Mouse (Mus musculus): Measurements from ENCODE around the gene Eaf1. TPM values are rescaled to one million over a fixed set of nuclear protein-coding genes. Genes with fewer than 3 reads are reported as not detected.

Gene Eaf1
- polyA plus RNA-seq, 1 experiment from 2014 or later, result 27.1 TPM

GRCm38 (mm10) chr14:31462886-31463285, 31.3 kb upstream of the Eaf1 start:
- Histone ChIP-seq H3K27me3 (ENCODE audit: insufficient read depth, low read length) (no peaks in the 10 kb centered on the region), H3K9me3 (ENCODE audit: low read depth, low read length) (no peaks in the 10 kb centered on the region), H3K4me2 (no peak overlapping the region), H3K36me3 (ENCODE audit: insufficient read depth) (no peaks in the 10 kb centered on the region), H3K4me1 (ENCODE audit: insufficient read depth) (no peaks in the 10 kb centered on the region), H3K9ac (no peak overlapping the region), H3K27ac (ENCODE audit: low read depth) (no peak overlapping the region; the same call in 1 of the 2 replicates), H3K4me3 (ENCODE audit: low read depth, low read length) (no peak overlapping the region)
- ATAC-seq (ENCODE audit: insufficient read depth) (peak; percentile 41; the same call in 1 of the 2 replicates), DNase-seq (peak; percentile 34)
- WGBS, result 71% methylated on average over 6 of the region's 6 CpGs
- no peak for TF ChIP-seq CTCF (IDR thresholded peaks at IDR 0.05; ENCODE audit: low read depth)

GRCm38 (mm10) chr14:31464176-31464575, 30.0 kb upstream of the Eaf1 start:
- H3K27ac ChIP-seq (ENCODE audit: low read depth), result no peak overlapping the region
- no peak for ATAC-seq (ENCODE audit: insufficient read depth)
- peak; percentile 44 for DNase-seq

DNA sequence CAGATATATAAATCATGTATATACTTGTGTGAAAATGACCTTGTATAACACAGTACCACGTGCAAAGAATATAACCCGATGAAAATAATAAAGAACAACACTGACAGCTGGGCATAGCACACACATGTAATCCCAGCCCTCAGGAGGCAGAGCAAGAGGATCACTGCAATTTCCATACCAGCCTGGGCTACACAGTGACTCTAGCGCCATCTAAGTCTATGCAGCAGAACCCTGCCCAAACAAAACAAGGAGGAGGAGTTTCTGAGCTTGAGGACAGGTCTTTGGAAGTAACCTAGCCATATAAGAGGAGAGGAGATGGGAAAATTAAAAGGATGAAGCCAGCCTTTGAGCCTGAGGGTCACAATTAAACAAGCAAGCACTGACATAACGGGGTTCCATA, 24.5 kb upstream of the Eaf1 start:
- 52% methylated on average over 4 of the region's 4 CpGs for WGBS
- Histone ChIP-seq H3K27me3 (ENCODE audit: insufficient read depth, low read length) (no peaks in the 10 kb centered on the region), H3K9ac (no peak overlapping the region), H3K4me2 (no peak overlapping the region), H3K36me3 (ENCODE audit: insufficient read depth) (no peaks in the 10 kb centered on the region), H3K27ac (ENCODE audit: low read depth) (no peak overlapping the region), H3K4me3 (ENCODE audit: low read depth, low read length) (no peak overlapping the region), H3K4me1 (ENCODE audit: insufficient read depth) (no peaks in the 10 kb centered on the region), H3K9me3 (ENCODE audit: low read depth, low read length) (no peaks in the 10 kb centered on the region)
- TF ChIP-seq CTCF (IDR thresholded peaks at IDR 0.05; ENCODE audit: low read depth), result 0 out of 2 replicates have a peak, but pooled peaks have one; percentile 13
- no peak for DNase-seq
- ATAC-seq (ENCODE audit: insufficient read depth), result no peak

More at GRCm38 (mm10) chr14:31464176-31464575, 30.0 kb upstream of the Eaf1 start:
- H3K9ac ChIP-seq, result no peak overlapping the region
- H3K4me1 ChIP-seq (ENCODE audit: insufficient read depth), result no peaks in the 10 kb centered on the region
- no peaks in the 10 kb centered on the region for H3K36me3 ChIP-seq (ENCODE audit: insufficient read depth)
- H3K9me3 ChIP-seq (ENCODE audit: low read depth, low read length), result no peaks in the 10 kb centered on the region
- 48% methylated on average over 8 of the region's 8 CpGs for WGBS
- peak; percentile 60 for TF ChIP-seq CTCF (IDR thresholded peaks at IDR 0.05; ENCODE audit: low read depth)
- no peak overlapping the region for H3K4me2 ChIP-seq
- no peak overlapping the region for H3K4me3 ChIP-seq (ENCODE audit: low read depth, low read length)
- no peaks in the 10 kb centered on the region for H3K27me3 ChIP-seq (ENCODE audit: insufficient read depth, low read length)

GRCm38 (mm10) chr14:31472451-31473061, 21.6 kb upstream of the Eaf1 start:
- Histone ChIP-seq H3K27ac (ENCODE audit: low read depth) (no peak overlapping the region), H3K4me2 (no peak overlapping the region), H3K9me3 (ENCODE audit: low read depth, low read length) (no peaks in the 10 kb centered on the region), H3K9ac (no peak overlapping the region), H3K4me3 (ENCODE audit: low read depth, low read length) (no peak overlapping the region), H3K4me1 (ENCODE audit: insufficient read depth) (no peaks in the 10 kb centered on the region), H3K36me3 (ENCODE audit: insufficient read depth) (no peaks in the 10 kb centered on the region), H3K27me3 (ENCODE audit: insufficient read depth, low read length) (no peaks in the 10 kb centered on the region)
- DNase-seq (peak; percentile 92), ATAC-seq (ENCODE audit: insufficient read depth) (no peak)
- peak; percentile 81 for TF ChIP-seq CTCF (IDR thresholded peaks at IDR 0.05; ENCODE audit: low read depth)
- 5% methylated on average over 5 of the region's 5 CpGs for WGBS

DNA sequence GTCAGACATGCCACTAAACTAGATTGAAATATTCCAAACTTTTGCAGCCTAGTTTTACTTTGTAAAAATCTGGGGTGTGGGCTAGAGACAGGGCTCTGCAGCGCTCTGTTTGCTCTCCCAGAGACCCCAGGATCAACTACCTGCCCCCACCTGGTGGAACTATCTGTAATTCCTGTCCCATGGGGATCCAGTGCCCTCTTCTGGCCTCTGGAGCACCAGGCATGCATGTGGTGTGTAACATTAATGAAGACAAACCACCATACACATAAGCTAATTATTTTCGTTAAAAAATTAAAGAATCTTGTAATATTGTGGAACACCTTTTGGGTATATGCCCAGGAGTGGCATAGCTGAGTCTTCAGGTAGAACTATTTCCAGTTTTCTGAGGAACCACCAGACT, 20.9 kb upstream of the Eaf1 start:
- no peaks in the 10 kb centered on the region for H3K9me3 ChIP-seq (ENCODE audit: low read depth, low read length)
- H3K4me1 ChIP-seq (ENCODE audit: insufficient read depth), result no peaks in the 10 kb centered on the region
- H3K4me2 ChIP-seq, result no peak overlapping the region
- H3K36me3 ChIP-seq (ENCODE audit: insufficient read depth), result peaks cover 1% of the 10 kb centered on the region; the same call in 1 of the 2 replicates
- no peaks in the 10 kb centered on the region for H3K27me3 ChIP-seq (ENCODE audit: insufficient read depth, low read length)
- no peak overlapping the region for H3K4me3 ChIP-seq (ENCODE audit: low read depth, low read length)
- H3K9ac ChIP-seq, result no peak overlapping the region
- DNase-seq (no peak), ATAC-seq (ENCODE audit: insufficient read depth) (no peak)
- TF ChIP-seq CTCF (IDR thresholded peaks at IDR 0.05; ENCODE audit: low read depth), result peak; percentile 26; the same call in 1 of the 2 replicates
- WGBS, result 76% methylated on average over 2 of the region's 2 CpGs
- H3K27ac ChIP-seq (ENCODE audit: low read depth), result no peak overlapping the region

GRCm38 (mm10) chr14:31482417-31482816, 11.8 kb upstream of the Eaf1 start:
- no peak for DNase-seq
- WGBS, result 88% methylated on average over 5 of the region's 5 CpGs

DNA sequence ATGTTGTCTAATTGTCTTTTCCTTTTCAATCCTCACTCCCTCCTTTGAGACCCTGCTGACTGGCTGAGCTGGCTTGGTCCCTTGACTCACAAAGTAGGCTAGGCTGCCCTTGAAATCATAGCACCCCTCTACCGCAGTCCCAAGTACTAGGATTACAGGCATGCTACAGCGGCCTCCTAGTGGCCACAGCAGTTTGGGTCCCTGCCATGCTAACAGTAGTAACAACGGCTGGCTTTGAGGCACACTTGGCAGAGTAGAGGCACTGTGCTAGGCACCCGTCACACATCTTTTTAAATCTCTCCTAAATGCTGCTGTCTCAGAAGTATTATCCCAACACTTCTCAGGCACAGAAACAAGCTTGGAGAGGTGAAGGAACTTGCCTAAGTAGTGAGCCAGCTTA, 7.7 kb upstream of the Eaf1 start:
- Histone ChIP-seq H3K4me3 (ENCODE audit: low read depth, low read length) (no peak overlapping the region), H3K9me3 (ENCODE audit: low read depth, low read length) (no peaks in the 10 kb centered on the region), H3K4me1 (ENCODE audit: insufficient read depth) (no peaks in the 10 kb centered on the region), H3K4me2 (no peak overlapping the region), H3K9ac (no peak overlapping the region), H3K27ac (ENCODE audit: low read depth) (no peak overlapping the region), H3K27me3 (ENCODE audit: insufficient read depth, low read length) (no peaks in the 10 kb centered on the region), H3K36me3 (ENCODE audit: insufficient read depth) (peaks cover 82% of the 10 kb centered on the region)
- ATAC-seq (ENCODE audit: insufficient read depth), result no peak
- no peak; the same call in 1 of the 2 replicates for TF ChIP-seq CTCF (IDR thresholded peaks at IDR 0.05; ENCODE audit: low read depth)
- no peak for DNase-seq
- 82% methylated on average over 4 of the region's 4 CpGs for WGBS

More at GRCm38 (mm10) chr14:31482417-31482816, 11.8 kb upstream of the Eaf1 start:
- H3K36me3 ChIP-seq (ENCODE audit: insufficient read depth), result peaks cover 92% of the 10 kb centered on the region
- no peak for ATAC-seq (ENCODE audit: insufficient read depth)
- H3K9ac ChIP-seq, result no peak overlapping the region
- no peaks in the 10 kb centered on the region for H3K4me1 ChIP-seq (ENCODE audit: insufficient read depth)
- no peak overlapping the region for H3K27ac ChIP-seq (ENCODE audit: low read depth)
- no peak overlapping the region for H3K4me3 ChIP-seq (ENCODE audit: low read depth, low read length)
- TF ChIP-seq CTCF (IDR thresholded peaks at IDR 0.05; ENCODE audit: low read depth), result no peak
- H3K27me3 ChIP-seq (ENCODE audit: insufficient read depth, low read length), result no peaks in the 10 kb centered on the region
- no peaks in the 10 kb centered on the region for H3K9me3 ChIP-seq (ENCODE audit: low read depth, low read length)
- no peak overlapping the region for H3K4me2 ChIP-seq
